26 mouse cellular contexts compared by ENCODE assay signal in genomic region chr2:33777051-33777450, GRCm38 (mm10).
A peak's percentile ranks its signal among the peaks of the same experiment; 100 is the strongest.
DNase-seq lines count a peak whose midpoint lies in the region; ATAC-seq and TF ChIP-seq lines count a peak whose summit lies in the region.
"Had no signal": no experiment of that assay in that cellular context is flagged by ENCODE, and none has a peak within 500 bp of the region (broad histone marks: within the 10 kb centered on the region; RNA-seq: fewer than 3 reads in every experiment).

No protein-coding gene starts in this region.

- no peaks in the 10 kb centered on the region for H3K27me3 ChIP-seq in kidney, adult 2 months (replicated peaks; ENCODE audit: control insufficient read depth, insufficient read depth, low read length)
- H3K27me3 ChIP-seq in G1E (ENCODE audit: insufficient read depth, low read length), result no peaks in the 10 kb centered on the region; the same call in 1 of the 2 replicates
- no peaks in the 10 kb centered on the region for H3K27me3 ChIP-seq in limb, embryonic 14.5 days (ENCODE audit: control insufficient read depth, insufficient read depth, low read length)
- H3K27me3 ChIP-seq: CH12.LX; embryonic facial prominence, embryonic 13.5 days; embryonic facial prominence, embryonic 15.5 days; forebrain, embryonic 12.5 days had no signal

- no peak for TF ChIP-seq POLR2A in kidney, adult 2 months (IDR thresholded peaks at IDR 0.05; ENCODE audit: low read depth, low read length)
- TF ChIP-seq POLR2A in limb, embryonic 14.5 days (IDR thresholded peaks at IDR 0.05; ENCODE audit: borderline replicate concordance, extremely low read depth, insufficient read depth, insufficient read length), result no peak

- H3K27ac ChIP-seq in kidney, adult 2 months (ENCODE audit: insufficient read depth, low read depth, low read length), result no peak overlapping the region
- H3K27ac ChIP-seq in limb, embryonic 14.5 days (replicated peaks; ENCODE audit: low read depth, low read length), result peak overlapping the region; percentile 63
- H3K27ac ChIP-seq: embryonic facial prominence, embryonic 13.5 days; embryonic facial prominence, embryonic 15.5 days; forebrain, embryonic 10.5 days; forebrain, embryonic 12.5 days had no signal

- H3K4me2 ChIP-seq in limb, embryonic 14.5 days (replicated peaks; ENCODE audit: low read depth, low read length, severe bottlenecking), result no peak overlapping the region
- H3K4me2 ChIP-seq: embryonic facial prominence, embryonic 13.5 days; embryonic facial prominence, embryonic 15.5 days; forebrain, embryonic 12.5 days had no signal

- H3K9ac ChIP-seq in limb, embryonic 14.5 days (ENCODE audit: low read depth, low read length, severe bottlenecking), result no peak overlapping the region
- H3K9ac ChIP-seq: embryonic facial prominence, embryonic 13.5 days; embryonic facial prominence, embryonic 15.5 days; forebrain, embryonic 12.5 days had no signal

- H3K4me1 ChIP-seq in kidney, adult 2 months (ENCODE audit: control insufficient read depth, insufficient read depth, low read length), result peaks cover 11% of the 10 kb centered on the region
- H3K4me1 ChIP-seq in G1E (ENCODE audit: insufficient read depth, low read depth, low read length), result no peaks in the 10 kb centered on the region
- peaks cover 43% of the 10 kb centered on the region for H3K4me1 ChIP-seq in limb, embryonic 14.5 days (ENCODE audit: control insufficient read depth, insufficient read depth, low read length)

- DNase-seq in kidney, adult 2 months, result peak; percentile 60
- no peak for DNase-seq in kidney, postnatal 14 days
- DNase-seq in left cerebral cortex, postnatal 4 days, result peak; percentile 0
- no peak for DNase-seq in left cerebral cortex, adult 8-10 months (ENCODE audit: low spot score in 2 of 2)
- DNase-seq in G1E (ENCODE audit: low spot score), result no peak
- no peak for DNase-seq in limb, embryonic 14.5 days (ENCODE audit: low spot score)
- DNase-seq in heart, postnatal 36 days, result no peak
- DNase-seq: adrenal gland, adult 2 months; adrenal gland, postnatal 10 days; adrenal gland, postnatal 25 days; B cell, adult 2 months; cerebellum, adult 11 months; cerebellum, adult 18-20 months; cerebellum, adult 8-10 months; cerebellum, postnatal 14 days; cerebellum, postnatal 36 days; embryo, embryonic 11 days had no signal

- WGBS in kidney, adult 2 months, result 81% methylated on average over 11 of the region's 11 CpGs
- 86% methylated on average over 11 of the region's 11 CpGs for WGBS in limb, embryonic 14.5 days

- TF ChIP-seq CTCF in kidney, adult 2 months (conservative IDR thresholded peaks at IDR 0.05; ENCODE audit: insufficient read depth, insufficient read length, low read depth, low read length), result no peak
- TF ChIP-seq CTCF in G1E (IDR thresholded peaks at IDR 0.05; ENCODE audit: low read depth, low read length), result no peak

- intact Hi-C loops in left cerebral cortex, postnatal 4 days (cut with DNase I), result no loop called here
- intact Hi-C loops in heart, postnatal 36 days (cut with DNase I), result no loop called here

- H3K36me3 ChIP-seq in kidney, adult 2 months (ENCODE audit: control insufficient read depth, insufficient read depth, low read length), result no peaks in the 10 kb centered on the region
- peaks cover 75% of the 10 kb centered on the region for H3K36me3 ChIP-seq in G1E (replicated peaks)
- peaks cover 26% of the 10 kb centered on the region for H3K36me3 ChIP-seq in limb, embryonic 14.5 days (ENCODE audit: control insufficient read depth, insufficient read depth, low read length)

- peaks cover 30% of the 10 kb centered on the region for H3K9me3 ChIP-seq in G1E (replicated peaks)
- peaks cover 20% of the 10 kb centered on the region for H3K9me3 ChIP-seq in limb, embryonic 14.5 days (ENCODE audit: control insufficient read depth, low read length)

- H3K4me3 ChIP-seq in kidney, adult 2 months (ENCODE audit: insufficient read depth, low read depth, low read length), result no peak overlapping the region
- peak overlapping the region; percentile 8; the same call in 1 of the 2 replicates for H3K4me3 ChIP-seq in G1E (ENCODE audit: low read depth, low read length)
- no peak overlapping the region for H3K4me3 ChIP-seq in limb, embryonic 14.5 days (replicated peaks; ENCODE audit: low read length)
- H3K4me3 ChIP-seq: embryonic facial prominence, embryonic 13.5 days; embryonic facial prominence, embryonic 15.5 days; erythroblast, embryonic 14.5 days; forebrain, embryonic 10.5 days; forebrain, embryonic 12.5 days had no signal

- ATAC-seq in G1E (ENCODE audit: extremely low read depth, insufficient number of reproducible peaks, low FRiP score, poor library complexity, severe bottlenecking), result no peak
- no peak for ATAC-seq in limb, embryonic 14.5 days (ENCODE audit: low FRiP score, low read depth)
- no peak for ATAC-seq in monocyte, adult 5-6 weeks (replicated peaks; ENCODE audit: insufficient number of reproducible peaks, low FRiP score, low TSS enrichment, poor library complexity, severe bottlenecking)
- ATAC-seq: CD4-positive, CD25-positive, alpha-beta regulatory T cell, adult 4 months; forebrain, embryonic 14.5 days had no signal

Comparison
In these comparisons a context has a peak if more than half of its experiments do, and no peak if none do; other contexts are left out.
1. DNase-seq: peak in kidney, adult 2 months (single experiment) and left cerebral cortex, postnatal 4 days (single experiment); none in kidney, postnatal 14 days (single experiment), left cerebral cortex, adult 8-10 months (0 of 2), G1E (single experiment), limb, embryonic 14.5 days (single experiment) and heart, postnatal 36 days (0 of 2).